Mouse (Mus musculus) gonadal fat pad, adult 2 months (tissue): ENCODE results near the gene Hist1h4h. TPM values are rescaled to one million over a fixed set of nuclear protein-coding genes. Genes with fewer than 3 reads are reported as not detected.
"Not testable (repeated sequence)": the region's sequence is repeated elsewhere in the genome, so short reads cannot be mapped to it uniquely, and the experiment has no call there.

ENCODE experiments used
- DNase-seq: peaks from one replicate; pipeline ENCODE4 v3.0.0-alpha.2; 2012; ENCODE audit warnings: low read depth
- polyA plus RNA-seq: library from polyadenylated mRNA; depleted of rRNA; stranded (reverse); fragments of >200 nt; gene quantifications from 2 replicates; pipeline ENCODE4 v1.2.3, GENCODE M21; 2012; rRNA removed

Gene Hist1h4h
- polyA plus RNA-seq, 1 experiment, result 92.4 TPM

DNA sequence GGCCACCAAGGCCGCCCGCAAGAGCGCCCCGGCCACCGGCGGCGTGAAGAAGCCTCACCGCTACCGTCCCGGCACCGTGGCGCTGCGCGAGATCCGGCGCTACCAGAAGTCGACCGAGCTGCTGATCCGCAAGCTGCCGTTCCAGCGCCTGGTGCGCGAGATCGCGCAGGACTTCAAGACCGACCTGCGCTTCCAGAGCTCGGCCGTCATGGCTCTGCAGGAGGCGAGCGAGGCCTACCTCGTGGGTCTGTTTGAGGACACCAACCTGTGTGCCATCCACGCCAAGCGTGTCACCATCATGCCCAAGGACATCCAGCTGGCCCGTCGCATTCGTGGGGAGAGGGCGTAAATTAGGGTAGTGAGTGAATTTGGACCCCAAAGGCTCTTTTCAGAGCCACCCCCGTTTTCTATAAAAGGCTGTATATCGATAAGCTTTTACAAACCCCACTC is 45.0 kb downstream of the Hist1h4h start:
- DNase-seq, result not testable (repeated sequence)

DNA sequence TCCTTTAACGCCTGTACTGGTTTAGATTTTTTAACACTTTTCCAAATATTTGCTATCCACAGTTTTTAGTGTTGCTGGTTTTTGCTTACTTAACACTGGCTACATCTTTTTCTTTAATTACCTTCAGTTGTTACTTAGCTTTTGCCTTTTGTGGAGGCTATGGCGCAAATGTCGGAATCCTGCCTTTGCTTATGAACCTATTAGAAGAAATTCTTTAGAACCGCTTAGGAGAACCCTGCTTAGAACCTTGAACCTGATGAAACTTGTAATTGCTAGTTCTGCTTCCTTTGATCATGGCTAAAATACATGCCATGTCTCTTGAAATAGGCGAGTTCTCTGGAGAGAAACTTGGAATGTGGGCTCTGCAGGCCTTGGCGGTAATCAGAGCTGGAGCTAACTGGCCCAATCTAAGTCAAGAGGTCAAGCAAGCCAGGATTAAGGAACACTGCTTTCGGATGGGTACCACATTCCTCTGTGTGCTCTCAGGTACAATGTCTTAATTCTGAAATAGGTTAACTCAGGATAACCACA is 45.6 kb downstream of the Hist1h4h start:
- no peak for DNase-seq

DNA sequence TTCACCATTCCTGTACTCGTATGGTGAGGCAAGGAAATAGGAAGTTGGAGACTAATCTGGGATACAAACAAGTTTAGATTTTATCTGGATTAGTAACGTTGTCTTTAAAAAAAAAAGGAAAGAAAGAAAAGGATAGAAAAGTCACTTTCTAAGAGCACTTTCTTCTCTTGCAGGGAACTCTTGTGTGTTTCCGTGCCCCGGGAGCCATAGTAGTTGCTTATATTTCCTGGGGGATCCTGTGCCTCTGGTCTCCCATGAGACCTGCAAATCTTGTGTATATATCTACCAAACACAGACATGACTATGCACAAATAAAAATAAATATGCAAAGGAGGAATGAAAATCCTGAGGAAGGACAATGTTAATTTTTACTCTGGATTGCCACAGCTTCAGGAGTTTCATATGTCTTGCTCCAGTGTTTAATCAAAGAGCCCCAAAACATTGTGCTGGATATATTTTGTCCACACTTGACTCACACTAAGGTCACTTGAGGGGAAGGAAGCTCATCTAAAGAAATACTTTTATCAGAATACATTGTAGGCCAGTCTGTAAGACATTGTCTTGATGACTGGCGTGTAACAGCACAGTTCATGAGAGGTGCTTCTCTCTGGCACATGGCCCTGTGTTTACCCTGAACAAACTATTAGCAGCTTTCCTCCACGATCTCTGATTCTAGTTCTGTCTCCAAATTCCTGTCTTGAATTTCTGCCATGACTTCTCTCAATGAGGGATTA is 46.2 kb downstream of the Hist1h4h start:
- DNase-seq, result no peak

DNA sequence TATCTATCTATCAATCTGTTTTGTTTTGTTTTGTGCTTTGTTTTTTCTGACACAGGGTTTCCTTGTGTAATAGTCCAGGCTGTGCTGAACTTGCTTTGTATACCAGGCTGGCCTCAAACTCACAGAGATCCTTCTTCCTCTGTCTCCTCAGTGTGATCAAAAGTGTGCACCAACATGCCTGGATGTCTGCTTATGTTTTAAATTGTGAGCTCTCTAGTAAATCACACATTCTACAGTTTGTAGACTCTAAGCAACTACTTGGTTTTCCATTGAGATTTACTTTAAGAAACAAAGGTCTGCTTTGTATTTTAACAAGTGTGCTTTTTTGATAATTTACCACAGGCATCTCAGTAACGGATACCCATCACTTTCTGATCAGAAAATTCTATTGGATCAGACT is 47.0 kb downstream of the Hist1h4h start:
- no peak for DNase-seq

Other genes with a start within 250 kb of the Hist1h4h start
- gene Zfp322a, start 161.8 kb upstream of the Hist1h4h start, polyA plus RNA-seq, result 2.6 and 2.9 TPM in 2 replicates
- gene Abt1, start 107.2 kb upstream of the Hist1h4h start, polyA plus RNA-seq, result 3.8 and 3.9 TPM in 2 replicates
- 0.09 TPM in 1 of 2 replicates, not detected in the other for gene Btn1a1, start 65.1 kb upstream of the Hist1h4h start, polyA plus RNA-seq
- gene Btn2a2, start 42.2 kb upstream of the Hist1h4h start, polyA plus RNA-seq, result 0.09 TPM in 1 of 2 replicates, not detected in the other
- gene Hist1h2af, start 2.9 kb downstream of the Hist1h4h start, polyA plus RNA-seq, result 20.4 and 27.6 TPM in 2 replicates
- gene Hist1h3g, start 4.4 kb downstream of the Hist1h4h start, polyA plus RNA-seq, result 1.5 and 2.8 TPM in 2 replicates
- gene Hist1h2bh, start 12.3 kb downstream of the Hist1h4h start, polyA plus RNA-seq, result 0.61 and 0.81 TPM in 2 replicates
- 1.9 and 2.1 TPM in 2 replicates for gene Hist1h3f, start 13.0 kb downstream of the Hist1h4h start, polyA plus RNA-seq
- 3.9 and 8.5 TPM in 2 replicates for gene Hist1h4f, start 20.6 kb downstream of the Hist1h4h start, polyA plus RNA-seq
- gene Hist1h1d, start 22.2 kb downstream of the Hist1h4h start, polyA plus RNA-seq, result 0.19 and 0.24 TPM in 2 replicates
- 11.9 and 13.2 TPM in 2 replicates for gene Hist1h3e, start 31.3 kb downstream of the Hist1h4h start, polyA plus RNA-seq
- gene Hist1h2ae, start 40.2 kb downstream of the Hist1h4h start, polyA plus RNA-seq, result 0.49 and 1.3 TPM in 2 replicates
- 18.7 and 22.4 TPM in 2 replicates for gene Hist1h2bg, start 40.3 kb downstream of the Hist1h4h start, polyA plus RNA-seq
- gene Hist1h2bf, start 43.1 kb downstream of the Hist1h4h start, polyA plus RNA-seq, result 2.0 and 2.9 TPM in 2 replicates
- gene Hist1h2ad, start 43.3 kb downstream of the Hist1h4h start, polyA plus RNA-seq, result 1.3 and 2.0 TPM in 2 replicates
- 3.8 and 4.1 TPM in 2 replicates for gene Hist1h3d, start 44.7 kb downstream of the Hist1h4h start, polyA plus RNA-seq
- 6.9 and 9.6 TPM in 2 replicates for gene Hist1h4d, start 50.5 kb downstream of the Hist1h4h start, polyA plus RNA-seq
- 5.4 and 9.0 TPM in 2 replicates for gene Hist1h2be, start 90.1 kb downstream of the Hist1h4h start, polyA plus RNA-seq
- gene Hist1h1e, start 91.5 kb downstream of the Hist1h4h start, polyA plus RNA-seq, result 3.1 and 3.9 TPM in 2 replicates
- 0.32 and 0.63 TPM in 2 replicates for gene Hist1h2ac, start 152.9 kb downstream of the Hist1h4h start, polyA plus RNA-seq
- 245 and 281 TPM in 2 replicates for gene Hist1h2bc, start 153.1 kb downstream of the Hist1h4h start, polyA plus RNA-seq
- not detected in 2 replicates for gene Hist1h1t, start 164.8 kb downstream of the Hist1h4h start, polyA plus RNA-seq
- gene Hist1h4c, start 167.4 kb downstream of the Hist1h4h start, polyA plus RNA-seq, result 3.9 and 6.4 TPM in 2 replicates
- gene Hfe, start 179.8 kb downstream of the Hist1h4h start, polyA plus RNA-seq, result 21.7 and 43.9 TPM in 2 replicates
- 70.6 and 72.3 TPM in 2 replicates for gene Hist1h1c, start 207.8 kb downstream of the Hist1h4h start, polyA plus RNA-seq
- gene Hist1h3c, start 214.6 kb downstream of the Hist1h4h start, polyA plus RNA-seq, result 2.4 and 3.3 TPM in 2 replicates
- 2.2 and 5.9 TPM in 2 replicates for gene Hist1h2bb, start 215.7 kb downstream of the Hist1h4h start, polyA plus RNA-seq
- gene Hist1h2ab, start 220.1 kb downstream of the Hist1h4h start, polyA plus RNA-seq, result 0.61 and 2.9 TPM in 2 replicates
- 1.4 and 3.1 TPM in 2 replicates for gene Hist1h3b, start 221.2 kb downstream of the Hist1h4h start, polyA plus RNA-seq
- 0.82 and 3.9 TPM in 2 replicates for gene Hist1h4b, start 226.0 kb downstream of the Hist1h4h start, polyA plus RNA-seq
- 5.8 and 9.3 TPM in 2 replicates for gene Hist1h4a, start 230.2 kb downstream of the Hist1h4h start, polyA plus RNA-seq
- 2.8 and 4.3 TPM in 2 replicates for gene Hist1h3a, start 231.3 kb downstream of the Hist1h4h start, polyA plus RNA-seq
- gene Hist1h1a, start 232.6 kb downstream of the Hist1h4h start, polyA plus RNA-seq, result not detected in 2 replicates
- 0.10 and 0.16 TPM in 2 replicates for gene Trim38, start 238.9 kb downstream of the Hist1h4h start, polyA plus RNA-seq